Mouse (Mus musculus): ENCODE measurements at regions not wholly inside any gene's neighbourhood (a gene's known extent, or its start where the extent isn't known, plus 50 kb on each side); places are given as distances from the start of the nearest gene placed in this dataset.

DNA sequence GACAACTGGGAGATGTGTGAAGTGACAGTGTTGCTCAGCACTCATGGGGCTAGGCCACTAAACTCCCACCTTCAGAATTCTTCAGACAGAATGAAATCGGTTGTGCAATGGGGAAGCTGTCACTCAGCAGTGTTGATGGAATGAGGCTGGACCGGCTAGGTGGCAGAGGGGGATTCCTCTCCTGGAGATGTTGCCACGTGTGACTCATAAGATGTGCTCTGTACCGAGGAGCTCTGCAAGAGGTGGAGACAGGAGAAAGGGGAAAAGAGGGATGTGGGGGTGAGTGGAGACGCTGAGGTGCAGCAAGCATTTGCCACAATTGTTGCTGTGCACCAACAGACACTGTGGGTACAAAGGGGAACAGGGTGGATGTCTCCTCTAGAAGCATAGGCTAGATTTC is 133.6 kb downstream of the Gm10260 start:
- TF ChIP-seq POLR2A (IDR thresholded peaks at IDR 0.05; ENCODE audit: low read depth, low read length) (no peak), CTCF (conservative IDR thresholded peaks at IDR 0.05; ENCODE audit: insufficient read depth, insufficient read length, low read depth, low read length) (no peak)
